Mouse (Mus musculus): ENCODE results near the gene Dpep1.

Gene Dpep1

DNA sequence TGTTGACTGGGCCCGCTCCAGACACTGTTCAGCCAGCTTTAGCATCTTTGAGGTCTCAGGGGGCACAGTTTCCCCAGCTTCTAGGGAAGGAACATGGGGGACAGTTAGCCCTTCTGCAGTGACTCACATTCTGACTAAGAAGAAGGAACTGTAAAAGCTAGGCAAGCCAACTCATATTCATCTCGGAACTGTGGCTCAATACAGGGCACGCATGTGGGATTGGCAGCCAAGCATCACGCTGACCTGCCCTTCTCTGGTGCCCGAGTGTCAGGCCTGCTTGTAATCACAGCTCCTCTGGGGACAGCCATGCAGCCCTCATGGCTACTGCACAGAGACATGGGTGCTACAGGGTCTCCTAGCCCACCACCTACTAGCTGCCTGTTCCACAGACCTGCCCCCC, 64.9 kb downstream of the Dpep1 start:
- DNase-seq (ENCODE audit: low spot score) = no peak
